Mouse (Mus musculus) heart, postnatal 0 days (tissue): ENCODE measurements around the gene Gm4756. TPM values are rescaled to one million over a fixed set of nuclear protein-coding genes. Genes with fewer than 3 reads are reported as not detected.
"Not testable (repeated sequence)": the region's sequence is repeated elsewhere in the genome, so short reads cannot be mapped to it uniquely, and the experiment has no call there.

ENCODE experiments used
- ATAC-seq: fragments of 200-750 bp; cut with Nextera tagmentation; 2 replicates; pipeline ENCODE4 v1.8.0; 2017; ENCODE audit warnings: low read depth, moderate number of reproducible peaks, moderate library complexity; ENCODE audit not compliant: insufficient read depth
- DNase-seq: peaks from one replicate; pipeline ENCODE4 v3.0.0-alpha.2; 2016; ENCODE audit warnings: low spot score
- H3K27ac ChIP-seq: fragments of 300-500 bp; sonication (generic); 2 replicates; pipeline ENCODE4 v1.5.1; 2014; ENCODE audit warnings: low read depth, mild to moderate bottlenecking
- H3K27me3 ChIP-seq: fragments of 300-500 bp; sonication (generic); 2 replicates; pipeline ENCODE4 v1.6.1; 2014; ENCODE audit warnings: low read length, mixed read lengths; ENCODE audit not compliant: control insufficient read depth, insufficient read depth
- H3K36me3 ChIP-seq: fragments of 300-500 bp; sonication (generic); replicated peaks from 2 replicates; pipeline ENCODE4 v1.6.1; 2014; ENCODE audit warnings: low read length, mixed read lengths; ENCODE audit not compliant: control insufficient read depth, insufficient read depth
- H3K4me1 ChIP-seq: fragments of 300-500 bp; sonication (generic); 2 replicates; pipeline ENCODE4 v1.6.1; 2014; ENCODE audit warnings: antibody characterized with exemption; ENCODE audit not compliant: control insufficient read depth, insufficient read depth
- H3K4me2 ChIP-seq: fragments of 300-500 bp; sonication (generic); 2 replicates; pipeline ENCODE4 v1.6.1; 2014; ENCODE audit warnings: low read depth, mild to moderate bottlenecking, low read length, moderate library complexity
- H3K4me3 ChIP-seq: fragments of 300-500 bp; sonication (generic); 2 replicates; pipeline ENCODE4 v1.5.1; 2014; ENCODE audit warnings: low read depth, low read length
- H3K9ac ChIP-seq: fragments of 300-500 bp; sonication (generic); replicated peaks from 2 replicates; pipeline ENCODE4 v1.6.1; 2014; ENCODE audit warnings: low read depth, low read length, mixed read lengths
- H3K9me3 ChIP-seq: fragments of 300-500 bp; sonication (generic); replicated peaks from 2 replicates; pipeline ENCODE4 v1.6.1; 2016; ENCODE audit warnings: low read length; ENCODE audit not compliant: control insufficient read depth
- CTCF ChIP-seq: IDR thresholded peaks from 2 replicates; pipeline ENCODE4 v1.5.1; 2016; ENCODE audit warnings: antibody characterized with exemption, control low read depth, low read depth
- EP300 ChIP-seq: IDR thresholded peaks from 2 replicates; pipeline ENCODE4 v1.6.1; 2016; ENCODE audit warnings: antibody characterized with exemption, low read depth
- WGBS: fragments of 180-500 bp; shearing (Covaris S2); extraction: QIAGEN DNeasy Blood & Tissue Kit; methylation state at CpG from one replicate; pipeline ENCODE4 v1.1.7; 2014; 5-methylcytosine and 5-hydroxymethylcytosine counted together
- polyA plus RNA-seq: library from polyadenylated mRNA; unstranded; fragments of >200 nt; fragmentation: Nextera tagmentation; extraction: Ambion mirVana; gene quantifications from 2 replicates; pipeline ENCODE4 v1.2.1, GENCODE M21; 2015
- total RNA-seq: library from RNA; depleted of rRNA; stranded (reverse); fragments of >200 nt; gene quantifications from 2 replicates; pipeline ENCODE4 v1.2.3, GENCODE M21; 2014; ENCODE audit warnings: low replicate concordance

Gene Gm4756
- total and polyA plus RNA-seq, 2 experiments from 2014 or later = not detected

GRCm38 (mm10) chr12:72638025-72638424 lies 11.4 kb downstream of the Gm4756 start:
- DNase-seq (no peak), ATAC-seq (no peak)
- 61% methylated on average over 3 of the region's 3 CpGs for WGBS
- no peak overlapping the region for H3K4me3 ChIP-seq
- no peak overlapping the region for H3K27ac ChIP-seq
- no peaks in the 10 kb centered on the region for H3K27me3 ChIP-seq
- H3K9me3 ChIP-seq = peaks cover 4% of the 10 kb centered on the region; the same call in 1 of the 2 replicates
- no peak overlapping the region for H3K9ac ChIP-seq
- TF ChIP-seq EP300 = no peak
- TF ChIP-seq CTCF = no peak
- H3K4me2 ChIP-seq = no peak overlapping the region
- H3K36me3 ChIP-seq = no peaks in the 10 kb centered on the region
- no peaks in the 10 kb centered on the region for H3K4me1 ChIP-seq

DNA sequence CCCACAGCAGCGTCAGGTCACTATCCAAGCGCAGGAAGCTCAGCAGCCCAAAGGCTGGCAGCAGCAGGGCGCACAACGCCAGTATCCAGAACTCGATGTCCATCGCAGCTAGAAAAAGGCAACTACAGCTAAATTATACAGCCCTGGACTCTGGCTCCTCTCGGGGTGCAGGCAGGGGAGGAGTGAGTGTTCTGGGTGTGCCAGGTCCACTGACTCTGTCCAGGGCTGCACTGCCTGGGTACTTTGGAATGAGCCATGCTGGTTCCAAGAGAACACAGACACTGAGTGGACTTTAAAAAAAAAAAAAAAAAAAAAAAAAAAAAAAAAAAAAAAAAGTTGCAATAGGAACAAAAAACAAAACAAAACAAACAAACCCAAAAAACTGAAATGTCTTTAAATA lies 20.7 kb downstream of the Gm4756 start:
- 87% methylated on average over 7 of the region's 7 CpGs for WGBS
- H3K27ac ChIP-seq = no peak overlapping the region
- TF ChIP-seq EP300 (no peak), CTCF (no peak)
- no peaks in the 10 kb centered on the region for H3K27me3 ChIP-seq
- no peak overlapping the region for H3K4me2 ChIP-seq
- no peak overlapping the region for H3K4me3 ChIP-seq
- no peaks in the 10 kb centered on the region for H3K4me1 ChIP-seq
- no peak overlapping the region for H3K9ac ChIP-seq
- H3K9me3 ChIP-seq = no peaks in the 10 kb centered on the region
- H3K36me3 ChIP-seq = no peaks in the 10 kb centered on the region
- DNase-seq (no peak), ATAC-seq (no peak)

GRCm38 (mm10) chr12:72622853-72623496 lies 26.5 kb downstream of the Gm4756 start:
- TF ChIP-seq EP300 = no peak
- no peak for TF ChIP-seq CTCF
- Histone ChIP-seq H3K9me3 (no peaks in the 10 kb centered on the region), H3K27ac (no peak overlapping the region), H3K36me3 (no peaks in the 10 kb centered on the region), H3K9ac (no peak overlapping the region), H3K27me3 (no peaks in the 10 kb centered on the region), H3K4me3 (no peak overlapping the region), H3K4me1 (no peaks in the 10 kb centered on the region), H3K4me2 (no peak overlapping the region)
- DNase-seq = no peak
- no peak for ATAC-seq
- WGBS = 50% methylated on average over 5 of the region's 5 CpGs

GRCm38 (mm10) chr12:72621441-72621840 lies 28.0 kb downstream of the Gm4756 start:
- Histone ChIP-seq H3K36me3 (no peaks in the 10 kb centered on the region), H3K4me2 (no peak overlapping the region), H3K4me3 (no peak overlapping the region), H3K27ac (no peak overlapping the region), H3K9ac (no peak overlapping the region), H3K4me1 (no peaks in the 10 kb centered on the region), H3K9me3 (no peaks in the 10 kb centered on the region), H3K27me3 (no peaks in the 10 kb centered on the region)
- no peak for TF ChIP-seq CTCF
- no peak for TF ChIP-seq EP300
- 64% methylated on average over 1 of the region's 1 CpGs for WGBS
- ATAC-seq (no peak), DNase-seq (no peak)

- H3K9ac ChIP-seq = no peak overlapping the region
- no peaks in the 10 kb centered on the region for H3K36me3 ChIP-seq
- ATAC-seq (no peak), DNase-seq (no peak)
- TF ChIP-seq CTCF (no peak), EP300 (no peak)
- no peak overlapping the region for H3K4me3 ChIP-seq
- H3K27ac ChIP-seq = no peak overlapping the region
- H3K4me2 ChIP-seq = no peak overlapping the region
- no peaks in the 10 kb centered on the region for H3K27me3 ChIP-seq
- no peaks in the 10 kb centered on the region for H3K4me1 ChIP-seq
- no peaks in the 10 kb centered on the region for H3K9me3 ChIP-seq
- 80% methylated on average over 7 of the region's 7 CpGs for WGBS
Measured at GRCm38 (mm10) chr12:72620856-72621255, 28.6 kb downstream of the Gm4756 start.

GRCm38 (mm10) chr12:72612053-72612452 lies 37.4 kb downstream of the Gm4756 start:
- TF ChIP-seq EP300 (no peak), CTCF (no peak)
- DNase-seq = no peak
- H3K4me2 ChIP-seq = no peak overlapping the region
- H3K36me3 ChIP-seq = no peaks in the 10 kb centered on the region
- H3K4me3 ChIP-seq = no peak overlapping the region
- H3K9ac ChIP-seq = no peak overlapping the region
- H3K9me3 ChIP-seq = no peaks in the 10 kb centered on the region
- H3K4me1 ChIP-seq = no peaks in the 10 kb centered on the region
- H3K27ac ChIP-seq = no peak overlapping the region
- ATAC-seq = no peak
- no peaks in the 10 kb centered on the region for H3K27me3 ChIP-seq
- 79% methylated on average over 3 of the region's 3 CpGs for WGBS

- not testable (repeated sequence) for ATAC-seq
Measured at GRCm38 (mm10) chr12:72598731-72599130, 50.7 kb downstream of the Gm4756 start.

More at GRCm38 (mm10) chr12:72598731-72599130, 50.7 kb downstream of the Gm4756 start:
- not testable (repeated sequence) for H3K27me3 ChIP-seq, H3K4me3 ChIP-seq, H3K27ac ChIP-seq, H3K9ac ChIP-seq, H3K4me2 ChIP-seq, DNase-seq, H3K9me3 ChIP-seq, H3K4me1 ChIP-seq, H3K36me3 ChIP-seq
- 79% methylated on average over 2 of the region's 2 CpGs for WGBS
